Mouse (Mus musculus): ENCODE results near the gene Zfp747.
A peak's percentile ranks its signal among the peaks of the same experiment; 100 is the strongest.
"Not testable (repeated sequence)": the region's sequence is repeated elsewhere in the genome, so short reads cannot be mapped to it uniquely, and the experiment has no call there.

The Zfp747 gene

DNA sequence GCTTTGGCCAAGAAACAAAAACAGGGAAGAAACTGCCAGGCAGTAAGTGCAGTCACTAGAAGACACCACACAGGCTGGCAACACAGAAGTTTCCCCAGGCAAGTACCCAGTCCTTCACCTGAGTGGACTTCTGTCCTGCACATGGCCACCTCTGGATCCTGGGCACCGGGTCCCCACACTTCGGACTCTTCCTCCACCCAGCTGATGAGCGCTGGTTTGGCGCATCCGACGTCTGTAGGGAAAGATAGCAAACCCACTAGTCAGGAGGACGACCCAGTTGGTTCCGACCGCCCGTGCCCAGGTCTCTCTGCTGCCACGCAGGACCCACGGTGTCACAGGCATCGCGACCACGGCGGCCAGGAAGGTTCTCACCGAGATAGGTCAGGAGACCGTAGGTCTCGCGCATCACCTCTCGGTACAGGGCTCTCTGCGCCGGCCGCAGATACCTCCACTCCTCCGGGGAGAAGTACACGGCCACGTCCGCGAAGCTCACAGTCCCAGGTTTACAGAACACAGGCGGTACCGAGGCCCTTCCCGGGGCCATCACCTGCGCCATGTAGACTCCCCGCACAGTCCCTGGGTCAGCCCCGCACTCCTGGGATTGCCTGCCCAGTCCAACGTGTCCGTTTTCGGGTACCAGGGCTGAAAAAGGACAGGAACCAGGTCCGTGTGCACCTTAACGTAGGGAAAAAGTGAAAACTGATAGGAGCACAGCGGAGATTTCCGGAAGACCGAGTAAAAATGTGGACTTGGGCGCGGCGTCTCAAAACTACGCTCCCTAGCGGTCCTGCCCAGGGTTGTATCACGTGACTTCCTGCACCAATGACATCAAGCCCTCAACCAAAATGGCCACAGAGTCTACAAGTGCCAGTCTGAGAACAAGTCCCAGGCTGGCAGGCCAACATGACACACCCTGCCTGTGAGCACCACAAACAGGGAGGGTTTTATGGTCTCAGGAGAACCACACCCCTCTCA is at the start of gene Zfp747:
Gene Zfp747 (minus strand): TSS at position 780 of the 975 bp plus-strand sequence.
- peak; percentile 93 for DNase-seq (ENCODE audit: low spot score)

- no peak for DNase-seq (ENCODE audit: low spot score)
These were observed 49.4 kb upstream of the Zfp747 start for GRCm38 (mm10) chr7:127425291-127425690.

DNA sequence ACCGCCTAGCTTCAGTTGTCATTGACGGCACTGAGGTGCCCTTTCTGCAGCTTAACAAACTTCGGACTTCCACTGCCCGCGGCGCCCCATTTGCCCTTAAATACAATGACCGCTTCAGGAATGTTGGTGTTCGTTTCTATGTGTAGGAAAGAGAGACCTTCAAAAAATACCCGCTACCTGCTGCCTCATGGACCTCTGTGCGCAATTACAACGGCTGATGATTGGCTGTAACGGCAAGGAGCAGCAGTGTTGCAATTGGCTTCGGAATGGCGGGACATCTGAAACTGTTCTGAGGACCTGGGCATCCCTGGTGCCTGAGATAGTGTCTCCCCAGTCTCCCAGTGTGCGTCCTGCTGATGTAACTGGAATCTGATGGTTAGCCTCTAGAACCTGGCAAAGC is 46.4 kb upstream of the Zfp747 start:
- DNase-seq (ENCODE audit: low spot score) = peak; percentile 28

- peak; percentile 79 for DNase-seq (ENCODE audit: low spot score)
These were observed 45.7 kb upstream of the Zfp747 start, which contains the start of gene Zfp688 for GRCm38 (mm10) chr7:127421388-127422191. Zfp688 (minus strand) TSS chr7:127422068.

- no peak for DNase-seq (ENCODE audit: low spot score)
These were observed 35.6 kb upstream of the Zfp747 start for GRCm38 (mm10) chr7:127411418-127411817.

- DNase-seq (ENCODE audit: low spot score) = peak; percentile 83
These were observed 30.4 kb upstream of the Zfp747 start, which contains the start of gene Zfp764 for GRCm38 (mm10) chr7:127406002-127406987. Zfp764 (minus strand) TSS chr7:127406822.

GRCm38 (mm10) chr7:127404101-127404500 is 28.3 kb upstream of the Zfp747 start:
- not testable (repeated sequence) for DNase-seq (ENCODE audit: low spot score)

GRCm38 (mm10) chr7:127402980-127403379 is 27.1 kb upstream of the Zfp747 start:
- DNase-seq (ENCODE audit: low spot score) = no peak

DNA sequence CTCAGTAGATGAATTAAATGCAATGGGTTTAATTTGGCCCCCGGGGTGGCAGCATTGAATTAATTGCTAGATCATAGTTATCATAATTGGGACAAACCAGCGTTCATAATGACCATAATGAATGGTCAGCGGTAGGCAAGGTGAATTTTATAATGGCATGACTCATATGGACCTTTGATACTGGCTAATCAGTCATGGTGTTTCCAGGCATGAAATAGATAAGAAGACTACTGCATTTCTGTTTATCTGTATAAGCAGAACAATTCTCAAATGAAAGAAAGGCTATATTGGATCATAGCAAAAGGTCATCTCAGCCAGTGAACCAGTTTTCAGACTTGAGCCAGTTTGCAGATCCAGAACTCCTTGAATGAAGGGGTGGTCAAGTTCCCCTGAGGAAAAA is 24.5 kb upstream of the Zfp747 start:
- no peak for DNase-seq (ENCODE audit: low spot score)

DNA sequence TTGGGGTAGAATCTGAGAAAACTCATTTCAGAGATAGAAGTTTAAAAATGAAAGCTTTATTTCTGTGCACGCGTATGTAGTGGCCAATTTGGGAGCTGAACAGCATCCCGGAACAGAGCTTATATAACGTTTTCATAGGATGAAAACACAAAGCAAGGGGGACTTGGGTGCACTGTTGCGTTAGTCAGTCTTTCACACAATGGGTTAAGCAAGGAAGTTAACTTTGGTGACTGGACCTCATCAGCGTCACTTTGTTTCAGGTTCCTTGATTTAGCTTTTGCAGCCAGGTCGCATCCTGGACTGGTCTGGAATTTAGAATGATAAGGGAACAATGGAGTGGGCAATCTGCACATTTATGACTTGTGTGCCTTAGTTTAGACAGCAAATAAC is 18.1 kb upstream of the Zfp747 start:
- DNase-seq (ENCODE audit: low spot score) = no peak

GRCm38 (mm10) chr7:127393157-127393943 is 17.5 kb upstream of the Zfp747 start, which contains the start of gene E430018J23Rik:
E430018J23Rik (minus strand) TSS chr7:127393629.
- peak; percentile 98 for DNase-seq (ENCODE audit: low spot score)

DNA sequence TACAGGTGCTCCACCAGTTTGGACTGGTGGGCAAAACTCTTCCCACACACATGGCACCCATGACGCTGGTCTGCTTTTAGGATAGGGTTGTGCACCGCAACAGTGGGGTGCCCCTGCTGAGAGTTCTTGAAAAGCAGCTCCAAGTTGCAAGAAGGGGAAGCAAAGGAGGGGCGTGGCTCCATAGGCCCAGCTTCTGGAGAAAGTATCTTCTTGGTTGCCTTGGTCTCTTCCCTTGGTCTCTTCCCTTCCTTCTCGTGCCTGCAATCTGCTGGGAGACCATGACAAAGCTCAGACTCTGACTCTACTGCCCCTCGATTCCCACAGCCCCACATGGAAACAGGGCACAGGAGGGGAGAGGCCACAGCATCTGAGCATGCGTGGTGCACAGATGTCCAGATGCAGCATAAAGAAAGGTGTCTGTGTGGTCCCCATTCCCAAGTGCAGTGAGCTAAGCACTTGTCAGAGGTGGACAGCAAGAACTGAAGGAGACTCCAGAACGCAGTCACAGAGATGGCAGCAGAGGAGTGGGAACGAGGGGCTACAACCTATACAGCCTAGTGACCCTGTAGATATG is 16.5 kb upstream of the Zfp747 start:
- DNase-seq (ENCODE audit: low spot score) = no peak

DNA sequence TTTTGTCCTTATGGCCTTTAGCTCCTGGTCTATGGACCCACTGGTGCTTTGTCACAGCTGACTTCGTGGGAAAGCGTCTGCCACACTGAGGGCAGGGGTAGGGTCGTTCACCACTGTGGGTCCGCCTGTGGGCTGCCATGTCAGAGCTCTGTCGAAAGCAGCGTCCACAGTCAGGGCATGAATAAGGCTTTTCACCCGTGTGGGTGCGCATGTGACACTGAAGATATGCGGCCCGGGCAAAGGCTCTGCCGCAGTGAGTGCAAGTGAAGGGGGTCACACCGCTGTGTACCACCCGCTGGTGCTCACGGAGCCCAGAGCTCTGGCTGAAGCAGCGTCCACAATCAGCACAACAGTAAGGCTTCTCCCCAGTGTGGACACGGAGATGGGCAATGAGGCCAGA is 15.7 kb upstream of the Zfp747 start:
- DNase-seq (ENCODE audit: low spot score) = no peak

DNA sequence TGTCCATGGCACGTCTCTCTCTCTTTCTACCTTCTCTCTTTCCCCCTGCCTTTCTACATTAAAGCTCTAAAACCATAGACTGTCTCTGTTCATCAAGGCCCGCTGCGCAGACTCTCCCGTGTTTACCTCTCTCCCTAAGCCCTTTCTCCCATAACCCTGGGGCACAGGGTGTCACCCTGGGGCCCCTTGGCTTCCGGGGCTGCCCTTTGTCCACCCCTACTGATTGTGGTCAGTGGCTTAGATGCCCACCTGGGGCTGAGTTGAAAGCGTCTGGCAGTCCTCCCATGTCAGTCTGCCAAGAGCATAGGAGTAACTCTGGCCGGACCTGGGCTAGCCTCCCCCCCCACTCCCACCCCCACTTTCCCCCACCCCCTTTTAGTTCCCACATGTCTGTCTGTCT is 14.5 kb upstream of the Zfp747 start:
- DNase-seq (ENCODE audit: low spot score) = no peak

DNA sequence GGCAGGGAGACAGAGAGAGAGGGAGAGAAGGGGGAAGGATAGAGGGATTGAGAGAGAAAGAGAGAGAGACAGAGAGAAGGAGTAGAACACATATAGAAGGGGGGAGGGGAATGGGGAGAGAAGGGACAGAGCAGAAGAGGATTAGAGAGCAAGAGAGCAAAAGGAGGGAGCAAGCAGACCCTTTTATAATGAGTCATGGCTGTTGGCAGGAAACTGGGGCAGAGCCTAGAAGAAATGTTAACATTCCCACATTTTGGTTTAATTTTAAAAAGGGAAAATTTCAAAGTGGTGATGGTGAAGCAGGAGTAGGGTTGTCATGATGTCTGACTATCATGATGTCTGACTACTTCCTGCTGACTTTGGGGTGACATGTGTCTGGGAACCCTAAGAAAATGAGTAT is 12.4 kb upstream of the Zfp747 start:
- DNase-seq (ENCODE audit: low spot score) = not testable (repeated sequence)

DNA sequence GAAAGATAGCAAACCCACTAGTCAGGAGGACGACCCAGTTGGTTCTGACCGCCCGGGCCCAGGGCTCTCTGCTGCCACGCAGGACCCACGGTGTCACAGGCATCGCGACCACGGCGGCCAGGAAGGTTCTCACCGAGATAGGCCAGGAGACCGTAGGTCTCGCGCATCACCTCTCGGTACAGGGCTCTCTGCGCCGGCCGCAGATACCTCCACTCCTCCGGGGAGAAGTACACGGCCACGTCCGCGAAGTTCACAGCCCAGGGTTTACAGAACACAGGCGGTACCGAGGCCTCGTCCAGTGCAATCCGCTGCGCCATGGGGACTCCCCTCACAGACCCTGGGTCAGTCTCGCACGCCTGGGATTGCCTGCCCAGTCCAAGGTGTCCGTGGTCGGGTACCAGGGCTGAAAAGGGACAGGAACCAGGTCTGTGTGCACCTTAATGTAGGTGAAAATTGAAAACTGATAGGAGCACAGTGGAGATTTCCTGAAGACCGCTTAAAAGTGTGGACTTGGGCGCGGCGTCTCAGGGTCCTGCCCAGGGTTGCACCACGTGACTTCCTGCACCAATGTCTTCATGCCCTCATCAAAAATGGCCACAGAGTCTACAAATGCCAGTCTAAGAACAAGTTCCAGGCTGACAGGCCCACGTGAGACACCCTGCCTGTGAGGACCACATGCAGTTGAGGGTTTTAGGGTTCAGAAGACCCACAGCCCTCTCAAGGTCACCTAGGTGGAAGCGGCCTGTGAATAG is 11.0 kb upstream of the Zfp747 start, which contains the start of gene 9130019O22Rik:
Gene 9130019O22Rik (minus strand): TSS at position 526 of the 752 bp plus-strand sequence.
- DNase-seq (ENCODE audit: low spot score) = peak; percentile 89

GRCm38 (mm10) chr7:127385560-127385959 is 9.7 kb upstream of the Zfp747 start:
- DNase-seq (ENCODE audit: low spot score) = not testable (repeated sequence)

DNA sequence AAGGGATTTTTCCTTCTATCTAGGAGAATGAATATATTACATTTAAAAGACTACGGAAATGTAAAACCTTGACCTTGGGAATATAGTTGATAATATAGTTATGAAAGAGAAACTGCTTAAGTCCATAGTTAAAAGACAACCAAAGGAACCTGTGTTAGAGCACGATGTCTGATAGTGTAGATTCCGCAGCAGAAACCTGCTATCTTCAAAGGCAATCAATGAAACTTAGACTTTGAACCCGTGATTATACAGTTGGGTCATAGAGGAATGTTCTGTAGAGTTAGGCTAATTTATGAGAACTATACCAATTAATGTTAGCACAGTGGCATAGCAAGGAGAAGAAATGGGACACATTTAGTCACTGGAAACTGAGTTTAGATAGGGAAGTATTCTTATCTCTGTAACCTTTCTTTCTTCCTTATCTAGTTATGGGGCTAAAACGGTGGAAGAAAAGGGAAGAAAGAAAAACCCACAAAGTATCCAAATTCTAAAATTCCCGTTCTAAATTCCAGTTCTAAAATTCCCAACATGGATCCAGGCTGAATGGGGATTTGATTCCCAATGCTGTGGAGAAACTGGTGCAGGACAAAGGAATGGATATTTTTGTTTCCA is 2.6 kb upstream of the Zfp747 start:
- DNase-seq (ENCODE audit: low spot score) = no peak

DNA sequence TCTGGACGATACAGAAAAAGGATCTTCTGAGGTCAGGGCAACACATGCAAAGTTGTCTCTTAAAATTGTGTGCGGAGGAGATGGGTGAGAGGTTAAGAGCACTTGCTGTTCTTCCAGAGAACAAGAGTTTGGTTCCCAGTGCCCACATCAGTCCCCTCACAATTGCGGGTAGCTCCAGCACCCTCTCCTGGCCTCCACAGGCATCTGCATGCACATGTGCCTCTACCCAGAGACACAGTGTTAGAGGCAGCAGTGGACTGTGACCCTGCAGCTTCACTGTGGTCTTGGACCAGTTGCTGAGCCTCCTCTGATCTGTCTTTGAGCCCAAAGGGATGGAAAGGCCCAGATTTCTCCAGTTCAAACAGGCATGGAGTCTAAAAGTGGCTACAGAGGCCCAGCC is 4.0 kb downstream of the Zfp747 start:
- not testable (repeated sequence) for DNase-seq (ENCODE audit: low spot score)

All from left cerebral cortex, adult 11 months (tissue).